Mouse (Mus musculus) olfactory bulb, adult 2 months (tissue): ENCODE results near the gene Fam149b.

Experiments
- CTCF ChIP-seq: fragments of 200-500 bp; IDR thresholded peaks from 2 replicates; pipeline ENCODE4 v1.5.1; 2012; ENCODE audit warnings: low read depth, mild to moderate bottlenecking, low read length, moderate library complexity; ENCODE audit not compliant: insufficient read depth
- POLR2A ChIP-seq: fragments of 200-500 bp; IDR thresholded peaks from 2 replicates; pipeline ENCODE4 v1.6.1; 2012; ENCODE audit warnings: mild to moderate bottlenecking, low read depth, low read length, moderate library complexity; ENCODE audit not compliant: insufficient read depth

GRCm38 (mm10) chr14:20389446-20390079, 41.6 kb downstream of the Fam149b start:
- TF ChIP-seq POLR2A (no peak), CTCF (no peak)
